Mouse (Mus musculus) left cerebral cortex, postnatal 10 days (tissue): ENCODE measurements at regions not wholly inside any gene's neighbourhood (a gene's known extent, or its start where the extent isn't known, plus 50 kb on each side); places are given as distances from the start of the nearest gene placed in this dataset.
A peak's percentile ranks its signal among the peaks of the same experiment; 100 is the strongest.

ENCODE experiments used
- DNase-seq, 2 experiments: peaks; one replicate each; pipeline ENCODE4 v3.0.0; 2021 to 2022; ENCODE audit warnings: low spot score in 2 of 2, mixed read lengths in 1 of 2; ENCODE audit errors: extremely low spot score in 1 of 2
- intact Hi-C: fragments of 180-260 bp; cut with DNase I; formaldehyde crosslinking; loops from one replicate; pipeline ENCODE4 v1.15.1; 2025

DNA sequence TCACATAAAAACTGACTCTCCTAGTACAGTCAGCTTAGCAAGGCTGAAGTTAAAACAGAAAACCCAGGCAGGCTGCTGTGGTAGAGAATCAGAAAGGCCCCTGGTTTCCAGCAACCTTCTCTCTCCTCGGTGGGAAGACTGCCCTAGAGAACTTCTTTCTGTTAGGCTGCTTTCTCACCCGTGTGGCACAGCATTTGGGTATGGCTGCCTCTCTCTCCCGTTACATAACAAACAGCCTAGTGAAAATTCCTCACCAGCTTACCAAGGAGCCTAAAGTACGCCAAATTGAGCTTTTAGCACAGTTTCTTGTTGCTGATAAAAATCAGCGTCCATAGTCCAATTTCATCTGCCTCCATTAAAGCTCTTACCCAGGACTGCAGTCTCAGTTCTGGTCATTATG lies 92.8 kb upstream of the Mkln1 start:
- DNase-seq = no peak
- intact Hi-C loops = no loop called here

DNA sequence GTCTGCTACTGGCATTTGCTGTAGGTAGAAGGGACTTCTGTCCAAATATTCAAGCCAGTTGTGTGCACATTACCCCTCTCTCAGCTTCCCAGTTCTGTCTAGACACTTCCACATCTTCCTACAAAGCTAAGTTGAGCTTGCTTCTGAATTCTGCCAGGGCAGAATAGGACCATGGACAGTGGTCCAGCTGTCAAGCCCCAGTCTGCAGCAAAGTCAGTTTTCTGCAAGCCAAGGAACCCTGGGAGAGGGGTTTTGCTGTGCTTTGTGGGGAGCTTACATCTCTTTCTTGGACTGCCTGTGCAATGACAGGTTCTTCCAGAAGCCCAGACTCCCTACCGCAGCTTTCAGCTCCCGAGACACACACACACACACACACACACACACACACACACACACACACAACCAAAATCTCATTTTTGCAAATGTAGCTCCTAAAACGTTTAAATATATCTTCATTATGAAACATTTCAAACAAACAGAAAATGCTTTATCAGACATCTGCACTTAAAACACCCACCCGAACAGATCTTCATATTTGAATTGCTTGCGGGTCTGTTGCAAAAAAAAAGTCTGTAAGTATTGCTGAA lies 91.4 kb upstream of the Mkln1 start:
- intact Hi-C loops = no loop called here
- no peak for DNase-seq

DNA sequence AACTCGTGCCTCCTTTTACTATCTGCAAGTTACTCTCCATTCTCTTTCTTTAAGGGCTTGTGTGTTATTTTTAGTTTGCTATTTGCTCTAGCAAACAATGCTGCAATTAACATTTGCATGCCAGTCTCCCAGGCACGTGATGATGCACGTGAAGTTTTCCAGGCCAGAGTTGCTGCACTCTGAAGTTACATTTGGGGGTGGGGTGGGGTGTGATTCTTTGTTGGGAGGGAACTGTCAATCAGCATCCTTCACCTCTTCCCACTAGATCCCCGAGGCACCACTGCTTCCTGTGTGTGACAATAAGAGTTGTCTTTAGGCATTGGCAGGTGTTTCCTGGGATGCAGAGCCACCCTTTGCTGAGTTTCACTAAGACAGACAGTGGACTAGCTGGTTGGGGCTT lies 90.6 kb upstream of the Mkln1 start:
- intact Hi-C loops = no loop called here
- no peak for DNase-seq

DNA sequence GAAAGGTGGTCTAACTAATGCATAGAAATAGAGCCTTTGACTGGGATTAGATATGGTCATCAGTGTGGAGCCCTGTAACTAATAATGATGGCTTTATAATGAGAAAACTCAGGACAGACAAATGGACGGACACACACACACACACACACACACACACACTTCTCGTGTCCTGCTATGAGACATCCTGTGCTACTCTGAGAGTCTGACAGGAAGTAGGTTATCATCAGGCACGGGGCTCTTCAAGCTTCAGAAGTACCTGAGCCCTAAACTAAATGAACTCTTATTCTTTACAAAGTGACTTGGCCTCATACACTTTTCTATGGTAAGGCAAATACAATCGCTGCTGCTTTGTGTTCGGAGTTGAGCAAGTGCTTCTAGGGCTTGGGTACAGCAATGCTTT lies 87.9 kb upstream of the Mkln1 start:
- no peak for DNase-seq
- intact Hi-C loops = no loop called here

DNA sequence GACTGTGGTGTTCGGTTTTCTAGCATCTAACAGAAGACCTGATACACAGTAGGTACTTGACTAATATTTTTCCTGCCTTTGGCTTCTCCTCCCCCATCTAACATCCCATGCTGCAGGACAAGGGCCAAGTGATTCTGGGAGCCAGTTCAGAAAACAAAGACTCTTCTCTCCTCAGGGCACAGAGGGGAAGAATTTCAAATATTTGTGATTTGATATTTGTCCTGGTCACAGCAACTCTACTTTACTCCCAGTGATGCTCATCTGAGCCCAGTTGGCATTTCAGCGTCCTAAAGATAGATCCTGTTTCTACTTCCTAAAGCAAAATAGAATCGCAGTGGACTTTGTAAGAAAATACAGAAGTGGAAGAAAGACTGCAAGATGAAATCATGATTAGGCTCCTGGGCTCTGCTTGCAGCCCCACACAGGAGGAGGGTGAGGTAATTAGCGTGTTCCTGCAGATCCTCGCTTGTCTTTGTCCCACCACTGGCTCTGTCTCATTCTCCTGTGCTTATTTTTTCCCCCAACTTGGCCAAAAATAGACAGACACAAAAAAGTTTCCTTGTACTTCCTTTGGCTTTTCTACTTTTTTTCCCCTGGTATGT lies 84.6 kb upstream of the Mkln1 start:
- no peak for DNase-seq
- intact Hi-C loops = no loop called here

DNA sequence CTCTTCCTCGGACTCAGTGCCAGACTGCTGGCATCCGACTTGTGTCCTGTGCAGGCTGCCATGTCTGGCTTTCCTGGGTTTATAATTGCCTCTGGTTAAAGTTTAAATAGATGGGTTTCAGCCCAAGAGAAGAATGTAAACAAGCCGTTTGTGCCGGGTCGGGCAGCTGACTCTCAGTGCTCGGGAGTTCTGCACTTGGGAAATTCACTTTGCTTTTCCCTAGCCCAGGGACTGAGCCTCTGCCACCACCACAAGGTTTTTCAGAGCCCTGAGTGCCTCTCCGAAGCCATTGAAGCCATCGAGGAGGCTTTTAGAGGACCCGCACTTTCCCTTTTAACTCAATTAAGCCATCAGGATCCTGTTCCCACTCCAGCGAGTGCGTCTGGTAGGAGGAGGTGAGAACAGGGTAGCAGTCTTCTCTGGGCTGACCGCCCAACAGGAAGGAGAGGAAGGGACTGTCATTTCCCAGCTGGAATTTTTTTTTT lies 80.8 kb upstream of the Mkln1 start:
- DNase-seq = no peak
- intact Hi-C loops = loop anchor here (5.0 kb wide), 1 partner anchor 100 kb away; no protein-coding TSS in a partner anchor

DNA sequence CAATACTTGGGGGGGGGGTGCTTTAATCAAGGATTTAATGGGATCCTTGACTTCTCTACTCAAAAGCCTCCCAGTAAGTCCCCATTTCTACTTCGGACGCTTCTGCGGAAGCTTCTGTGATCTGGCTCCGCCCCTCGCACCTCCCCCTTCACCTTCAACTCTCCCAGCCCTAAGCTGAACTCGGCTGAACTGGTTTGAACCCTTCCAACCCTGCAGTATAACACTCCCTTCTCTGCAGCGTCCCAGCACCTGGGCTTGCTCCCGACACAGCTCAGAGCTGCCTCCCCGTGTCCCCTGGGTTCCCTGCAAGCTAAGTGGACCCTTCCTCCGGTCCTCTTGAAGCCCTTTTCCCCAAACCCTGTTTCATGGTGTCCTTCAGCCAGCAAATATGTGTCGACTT lies 80.0 kb upstream of the Mkln1 start:
- peak in 1 of 2 experiments; percentile 44 for DNase-seq
- intact Hi-C loops = loop anchor here (5.0 kb wide), 1 partner anchor 101 kb away; no protein-coding TSS in a partner anchor

DNA sequence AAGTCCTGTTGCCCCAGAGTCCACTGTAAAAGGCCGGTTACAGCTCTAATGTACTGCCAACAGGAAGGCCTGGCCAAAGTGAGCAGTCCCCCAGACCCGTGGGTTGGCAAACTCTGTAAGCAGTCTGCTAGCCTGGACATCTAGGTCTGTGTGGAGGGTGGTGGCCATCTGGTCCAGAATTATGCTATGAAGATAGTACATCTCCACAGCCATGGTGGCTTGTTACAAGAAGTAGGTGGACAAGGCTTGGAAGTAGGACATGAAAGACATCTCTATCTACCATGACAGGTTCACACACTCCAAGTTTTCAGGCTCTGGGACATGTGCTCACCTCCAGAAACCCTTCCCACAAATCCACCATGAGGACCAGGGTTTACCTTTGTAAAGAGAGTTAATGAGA lies 79.1 kb upstream of the Mkln1 start:
- DNase-seq = no peak
- intact Hi-C loops = loop anchor here (5.0 kb wide), 1 partner anchor 102 kb away; no protein-coding TSS in a partner anchor

DNA sequence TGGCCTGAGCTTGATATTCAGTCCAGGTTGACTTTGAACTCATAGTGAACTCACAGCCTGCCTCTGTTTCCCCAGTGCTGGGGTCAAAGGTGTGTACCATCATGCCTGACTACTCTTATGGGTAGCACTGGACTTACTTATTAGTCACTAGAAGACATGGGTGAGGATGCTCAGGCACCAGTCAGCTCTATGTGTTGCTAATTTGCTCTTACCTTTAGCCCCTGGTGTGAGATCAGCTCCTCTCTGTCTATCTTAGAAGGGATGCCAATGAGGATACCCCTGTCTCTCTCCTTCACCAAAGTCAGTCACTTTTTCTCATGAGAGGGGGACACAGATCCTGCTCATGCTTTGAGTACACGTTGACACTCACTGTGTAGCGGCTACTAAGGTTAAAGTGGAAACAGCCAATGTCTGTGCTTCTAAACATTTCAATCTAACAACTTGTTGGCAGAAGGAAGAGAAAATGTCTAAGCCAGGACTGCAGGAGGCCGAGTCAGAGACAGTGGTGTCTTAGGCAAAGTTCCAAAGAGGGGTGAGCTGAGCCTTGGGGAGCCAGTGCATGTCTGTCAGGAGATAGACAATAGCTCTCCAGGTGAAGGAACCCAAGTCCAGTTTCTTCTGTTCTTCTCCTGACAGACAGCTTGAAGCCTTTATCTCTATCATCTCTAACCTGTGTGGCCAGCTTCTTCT lies 78.2 kb upstream of the Mkln1 start:
- DNase-seq = no peak
- intact Hi-C loops = loop anchor here (5.0 kb wide), 1 partner anchor 248 kb away; no protein-coding TSS in a partner anchor

DNA sequence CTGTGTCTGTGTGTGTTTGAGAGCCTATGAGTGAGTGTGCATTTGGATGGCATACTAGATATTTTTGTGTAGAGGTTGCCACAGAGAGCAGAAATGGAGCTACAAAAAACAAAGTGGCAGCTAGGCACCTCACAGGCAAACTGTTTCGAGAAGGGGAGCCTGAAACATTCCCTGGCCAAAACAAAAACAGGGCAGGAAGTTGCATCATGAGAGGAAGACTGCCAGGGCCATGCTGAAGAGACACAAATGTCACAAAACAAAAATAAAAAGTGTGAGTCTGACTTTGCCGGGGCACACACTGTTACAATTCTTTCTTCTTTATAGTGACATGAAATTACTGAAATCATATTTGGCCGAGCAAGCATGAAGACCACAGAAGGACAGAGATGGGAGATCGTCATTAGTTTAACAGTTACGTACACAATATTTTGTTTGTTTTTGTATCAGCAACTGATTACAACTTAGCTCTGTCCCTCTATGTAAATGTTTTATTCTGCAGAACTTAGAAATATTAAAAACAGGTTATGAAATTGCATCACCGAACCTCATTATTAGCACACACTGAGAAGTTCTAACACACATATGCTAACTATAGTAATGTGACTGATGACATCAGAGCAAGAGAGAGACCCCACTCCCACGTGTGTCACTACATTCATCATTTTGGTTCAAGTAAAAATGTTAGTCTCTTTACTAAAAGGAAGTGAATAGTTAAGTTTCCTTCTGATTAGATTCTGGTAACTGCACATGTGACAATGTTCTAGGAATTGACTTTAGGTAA lies 77.3 kb upstream of the Mkln1 start:
- DNase-seq = no peak
- intact Hi-C loops = loop anchor here (5.0 kb wide), 1 partner anchor 249 kb away; no protein-coding TSS in a partner anchor

DNA sequence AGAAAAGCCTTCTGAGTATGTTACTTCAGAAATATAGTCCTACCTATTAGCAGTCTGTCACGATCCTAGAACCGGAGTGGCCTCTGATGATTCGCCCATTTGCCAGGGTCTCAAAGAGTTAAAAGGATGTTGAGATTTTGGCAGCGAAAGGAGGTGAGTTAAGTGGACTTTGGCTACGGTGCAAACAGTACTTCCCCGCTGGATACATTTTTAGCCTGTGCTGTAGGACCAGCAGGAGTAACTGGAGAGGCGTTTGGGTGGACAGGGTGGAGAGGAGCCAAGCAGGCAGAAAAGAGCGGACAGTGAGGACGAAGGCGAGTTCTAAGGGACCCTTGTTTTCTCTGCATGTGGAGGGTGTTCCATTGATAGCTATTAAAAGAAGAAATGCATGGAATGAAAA lies 76.6 kb upstream of the Mkln1 start:
- peak in 1 of 2 experiments; percentile 34 for DNase-seq
- intact Hi-C loops = loop anchor here (5.0 kb wide), 1 partner anchor 250 kb away; no protein-coding TSS in a partner anchor

DNA sequence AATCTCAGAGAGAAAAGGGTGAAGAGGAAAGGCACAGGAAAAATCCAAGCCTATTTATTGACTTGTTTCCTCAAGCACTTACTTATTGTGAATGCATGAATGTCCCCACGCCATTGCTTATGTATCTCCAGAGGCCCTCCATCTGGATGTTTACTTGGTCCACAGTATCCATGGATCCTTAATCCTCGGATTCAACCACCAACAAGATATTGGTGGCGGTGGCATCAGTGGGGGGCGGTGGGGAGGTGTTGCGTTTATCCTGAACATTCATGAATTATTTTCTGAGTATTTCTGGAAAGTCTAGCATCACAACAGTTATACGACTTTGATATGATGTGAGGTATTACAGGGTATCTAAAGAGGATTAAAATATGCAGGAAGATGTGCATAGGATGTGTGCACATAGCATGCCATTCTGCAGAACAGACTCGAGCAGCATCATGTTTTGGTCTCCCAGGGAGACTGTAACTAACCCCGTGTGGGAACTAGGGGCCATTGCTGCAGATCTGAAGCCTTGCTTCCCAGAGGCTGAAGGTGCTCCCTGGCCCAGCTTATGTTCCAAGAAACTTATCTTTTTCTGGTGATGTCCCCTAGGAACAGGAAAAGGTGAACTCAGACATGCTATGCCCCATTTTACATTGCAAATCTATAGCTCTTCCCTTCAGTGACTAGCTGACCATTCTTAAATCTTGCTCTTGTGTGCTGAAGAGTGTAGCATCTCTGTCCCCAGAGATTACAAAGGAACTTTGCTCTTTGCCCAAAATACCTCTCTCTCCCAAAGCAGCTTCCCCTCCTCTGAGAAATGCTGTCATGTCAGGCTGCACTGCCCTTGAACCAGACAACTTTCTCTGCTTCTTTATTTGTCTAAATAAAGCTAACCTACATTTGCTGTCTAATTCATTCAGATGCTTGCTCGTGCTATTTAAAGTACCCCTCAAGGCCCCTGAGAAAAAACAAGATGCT lies 75.0 kb upstream of the Mkln1 start:
- DNase-seq = no peak
- intact Hi-C loops = loop anchor here (5.0 kb wide), 1 partner anchor 251 kb away; no protein-coding TSS in a partner anchor

DNA sequence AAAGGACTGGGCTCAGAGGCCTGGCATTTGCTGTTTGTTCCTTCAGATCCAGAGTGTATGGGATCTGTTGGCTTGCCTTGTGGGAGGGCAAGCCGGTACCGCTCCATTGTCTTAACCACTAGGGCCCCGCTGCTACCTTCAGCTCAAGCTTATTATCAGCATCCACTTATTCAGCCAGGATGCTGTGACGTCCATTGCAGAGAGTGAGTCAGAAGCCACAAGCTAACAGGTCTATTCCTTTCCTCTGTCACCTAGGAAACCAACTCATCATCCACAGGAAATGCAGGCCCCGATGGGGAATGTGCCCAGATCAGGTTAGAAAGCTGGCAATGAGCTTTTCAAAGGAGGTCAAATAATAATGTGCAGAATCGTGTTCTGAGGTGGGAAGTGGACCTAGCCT lies 73.8 kb upstream of the Mkln1 start:
- intact Hi-C loops = loop anchor here (5.0 kb wide), 1 partner anchor 252 kb away; no protein-coding TSS in a partner anchor
- DNase-seq = no peak

DNA sequence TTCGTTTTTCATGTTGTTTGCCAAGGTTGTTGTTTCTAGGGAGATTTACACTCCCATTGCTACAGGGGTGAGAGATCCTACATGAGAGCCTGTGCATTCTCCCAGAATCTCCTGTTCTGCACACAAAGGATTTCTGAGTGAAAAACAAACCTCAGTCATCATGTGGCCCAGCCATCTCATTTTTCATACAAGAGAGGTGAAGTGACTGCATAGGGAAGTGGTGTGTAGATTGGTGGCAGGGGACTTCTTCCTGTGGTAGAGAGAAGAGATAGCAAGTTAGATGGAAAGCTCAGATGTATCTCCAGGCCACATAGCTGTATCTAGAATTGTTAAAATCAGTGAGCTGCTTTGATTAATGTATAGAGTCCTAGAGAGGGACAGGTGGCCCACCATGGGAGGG lies 72.9 kb upstream of the Mkln1 start:
- no peak for DNase-seq
- intact Hi-C loops = no loop called here

DNA sequence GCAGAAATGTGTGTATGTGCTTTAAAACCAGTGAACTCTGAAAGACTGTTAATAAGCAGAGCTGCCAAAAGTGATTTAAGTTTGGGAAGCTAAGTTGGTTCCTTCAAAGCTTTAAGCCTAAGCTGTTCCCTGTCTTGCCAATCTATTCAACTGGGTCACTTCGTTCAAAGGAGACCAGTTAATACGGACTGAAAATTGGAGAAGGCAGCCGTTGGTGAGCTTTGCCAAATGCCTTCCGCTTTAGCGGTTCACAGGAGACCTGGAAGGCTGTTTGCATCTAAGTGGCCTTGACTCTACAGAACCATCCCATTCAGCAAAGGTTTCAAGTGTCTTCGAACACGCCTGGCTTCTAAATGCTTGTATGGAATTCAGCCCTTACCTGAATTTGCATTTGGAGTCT lies 68.2 kb upstream of the Mkln1 start:
- intact Hi-C loops = no loop called here
- DNase-seq = no peak

DNA sequence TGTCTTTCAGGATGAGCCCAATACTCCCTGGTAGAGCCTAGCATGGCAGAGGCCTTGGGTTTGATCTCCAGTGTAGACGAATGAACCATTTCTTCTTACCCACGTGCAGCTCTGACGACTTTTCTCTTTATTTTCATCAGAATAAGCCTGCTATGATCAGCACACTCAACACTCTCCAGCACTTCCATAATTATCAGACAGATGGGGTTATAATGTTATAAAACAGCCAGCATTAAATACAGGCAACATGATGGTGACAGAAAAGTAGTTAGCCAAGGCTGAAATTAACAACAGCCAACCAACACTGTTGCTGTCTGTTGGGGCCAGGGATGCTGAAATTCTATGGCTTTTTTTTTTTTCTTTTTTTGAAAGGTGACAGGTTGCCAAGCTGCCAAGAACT lies 67.7 kb upstream of the Mkln1 start:
- intact Hi-C loops = no loop called here

DNA sequence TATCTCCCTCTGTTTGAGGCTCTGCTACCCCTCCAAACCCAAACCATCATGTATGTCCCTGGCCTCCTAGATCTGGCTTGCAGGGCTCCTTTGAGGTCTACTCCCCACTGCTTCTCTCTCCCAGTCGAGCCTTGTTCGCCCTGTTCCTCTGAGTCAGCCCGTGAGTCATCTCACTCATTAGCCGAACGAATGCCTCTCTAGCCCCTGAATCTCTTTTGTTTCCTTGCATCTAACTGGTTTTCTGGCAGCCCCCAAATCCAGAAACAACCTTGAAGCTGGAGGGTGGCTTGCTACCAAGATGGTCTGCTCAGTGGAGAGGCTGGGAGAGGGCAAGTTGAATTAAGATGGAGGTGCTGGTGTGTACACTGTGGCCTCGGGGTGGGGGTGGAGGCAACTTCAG lies 66.3 kb upstream of the Mkln1 start:
- intact Hi-C loops = no loop called here
- DNase-seq = no peak

More for the DNA sequence above, 67.7 kb upstream of the Mkln1 start:
- DNase-seq = no peak

DNA sequence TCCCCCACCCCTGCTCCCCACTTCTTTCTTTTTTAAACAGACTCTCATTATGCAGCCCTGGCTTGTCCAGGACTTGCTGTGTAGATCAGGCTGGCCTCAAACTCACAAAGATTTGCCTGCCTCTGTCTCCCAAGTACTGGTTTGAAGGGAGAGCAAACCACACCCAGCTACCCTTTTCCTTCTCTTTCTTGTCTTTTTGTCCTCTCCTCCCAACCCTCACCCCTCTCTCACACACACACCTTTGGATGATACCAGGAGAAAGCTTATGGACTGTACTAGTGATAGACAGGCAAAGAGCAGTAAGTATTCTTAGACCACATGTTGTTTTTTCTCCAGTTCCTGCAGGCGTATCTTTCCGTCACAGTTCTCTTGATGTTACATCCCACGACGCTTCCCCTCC lies 65.8 kb upstream of the Mkln1 start:
- no peak for DNase-seq
- intact Hi-C loops = no loop called here
